Mouse (Mus musculus): ENCODE results near the gene Qrich1. TPM values are rescaled to one million over a fixed set of nuclear protein-coding genes. Genes with fewer than 3 reads are reported as not detected.

Qrich1 gene
- polyA plus RNA-seq, 1 experiment from 2014 or later, result 168 TPM

DNA sequence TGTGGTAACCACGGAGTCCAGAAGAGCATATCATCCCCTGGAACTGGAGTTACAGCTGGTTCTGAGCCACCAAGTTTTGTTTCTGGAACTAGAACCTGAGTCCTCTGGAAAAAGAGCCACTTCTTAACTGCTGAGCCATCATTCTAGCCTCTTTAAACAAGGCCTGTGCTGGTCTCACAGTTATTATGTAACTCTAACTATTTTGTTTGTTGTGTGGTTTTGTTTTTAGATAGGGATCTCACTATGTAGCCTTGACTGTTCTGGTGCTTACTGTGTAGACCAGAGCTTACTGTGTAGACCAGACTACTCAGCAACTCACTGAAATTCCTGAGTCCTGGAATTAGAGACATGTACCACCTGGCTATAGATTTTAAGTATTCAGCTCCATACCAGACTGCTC lies 30.3 kb downstream of the Qrich1 start:
- no peaks in the 10 kb centered on the region for H3K27me3 ChIP-seq (ENCODE audit: insufficient read depth, poor library complexity, severe bottlenecking)
- WGBS, result 96% methylated on average over 1 of the region's 1 CpGs
- H3K4me1 ChIP-seq (replicated peaks), result no peaks in the 10 kb centered on the region
- H3K27ac ChIP-seq, result no peak overlapping the region
- peaks cover 97% of the 10 kb centered on the region for H3K36me3 ChIP-seq
- H3K4me3 ChIP-seq, result no peak overlapping the region
- no peak for DNase-seq (ENCODE audit: low spot score)
- H3K9me3 ChIP-seq, result no peaks in the 10 kb centered on the region

DNA sequence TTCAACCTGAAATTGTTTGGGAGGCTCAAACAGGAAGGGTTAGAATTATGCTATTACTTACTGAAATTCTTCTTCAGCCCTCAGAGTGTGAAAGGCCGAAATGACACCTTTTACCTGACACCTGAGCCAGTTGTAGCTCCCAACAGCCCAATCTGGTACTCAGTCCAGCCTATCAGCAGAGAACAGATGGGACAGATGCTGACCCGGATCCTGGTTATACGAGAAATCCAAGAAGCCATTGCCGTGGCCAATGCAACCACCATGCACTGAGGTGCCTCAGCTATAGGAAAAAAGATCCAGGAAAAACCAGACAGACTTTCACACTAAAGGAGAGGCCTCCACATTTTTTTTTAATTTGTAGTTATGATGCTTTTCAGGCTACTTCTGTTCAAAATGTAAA lies 42.6 kb downstream of the Qrich1 start:
- 91% methylated on average over 4 of the region's 4 CpGs for WGBS
- no peak for DNase-seq (ENCODE audit: low spot score)
- peaks cover 15% of the 10 kb centered on the region for H3K4me1 ChIP-seq (replicated peaks)
- H3K4me3 ChIP-seq, result no peak overlapping the region
- H3K27me3 ChIP-seq (ENCODE audit: insufficient read depth, poor library complexity, severe bottlenecking), result no peaks in the 10 kb centered on the region
- H3K36me3 ChIP-seq, result peaks cover 85% of the 10 kb centered on the region
- H3K9me3 ChIP-seq, result no peaks in the 10 kb centered on the region
- H3K27ac ChIP-seq, result no peak overlapping the region

GRCm38 (mm10) chr9:108560227-108560841 lies 43.7 kb downstream of the Qrich1 start, which contains the start of gene Impdh2:
Gene Impdh2, plus strand, starts transcription at chr9:108560286.
- H3K4me3 ChIP-seq, result peak within 1 kb of the TSS; percentile 64
- no peaks in the 10 kb centered on the region for H3K9me3 ChIP-seq
- peaks cover 15% of the 10 kb centered on the region for H3K4me1 ChIP-seq (replicated peaks)
- DNase-seq (ENCODE audit: low spot score), result peak; percentile 96
- peak within 1 kb of the TSS; percentile 88 for H3K27ac ChIP-seq
- WGBS, result under 1% methylated on average over 53 of the region's 53 CpGs
- no peaks in the 10 kb centered on the region for H3K27me3 ChIP-seq (ENCODE audit: insufficient read depth, poor library complexity, severe bottlenecking)
- H3K36me3 ChIP-seq, result peaks cover 85% of the 10 kb centered on the region

- no peaks in the 10 kb centered on the region for H3K9me3 ChIP-seq
- H3K4me1 ChIP-seq (replicated peaks), result peaks cover 44% of the 10 kb centered on the region
- DNase-seq (ENCODE audit: low spot score), result no peak
- no peak overlapping the region for H3K27ac ChIP-seq
- H3K36me3 ChIP-seq, result peaks cover 60% of the 10 kb centered on the region
- no peak overlapping the region for H3K4me3 ChIP-seq
- 95% methylated on average over 8 of the region's 8 CpGs for WGBS
- no peaks in the 10 kb centered on the region for H3K27me3 ChIP-seq (ENCODE audit: insufficient read depth, poor library complexity, severe bottlenecking)
Observed at GRCm38 (mm10) chr9:108563671-108564070, 47.1 kb downstream of the Qrich1 start.

GRCm38 (mm10) chr9:108564131-108564530 lies 47.5 kb downstream of the Qrich1 start:
- peaks cover 48% of the 10 kb centered on the region for H3K4me1 ChIP-seq (replicated peaks)
- peaks cover 55% of the 10 kb centered on the region for H3K36me3 ChIP-seq

DNA sequence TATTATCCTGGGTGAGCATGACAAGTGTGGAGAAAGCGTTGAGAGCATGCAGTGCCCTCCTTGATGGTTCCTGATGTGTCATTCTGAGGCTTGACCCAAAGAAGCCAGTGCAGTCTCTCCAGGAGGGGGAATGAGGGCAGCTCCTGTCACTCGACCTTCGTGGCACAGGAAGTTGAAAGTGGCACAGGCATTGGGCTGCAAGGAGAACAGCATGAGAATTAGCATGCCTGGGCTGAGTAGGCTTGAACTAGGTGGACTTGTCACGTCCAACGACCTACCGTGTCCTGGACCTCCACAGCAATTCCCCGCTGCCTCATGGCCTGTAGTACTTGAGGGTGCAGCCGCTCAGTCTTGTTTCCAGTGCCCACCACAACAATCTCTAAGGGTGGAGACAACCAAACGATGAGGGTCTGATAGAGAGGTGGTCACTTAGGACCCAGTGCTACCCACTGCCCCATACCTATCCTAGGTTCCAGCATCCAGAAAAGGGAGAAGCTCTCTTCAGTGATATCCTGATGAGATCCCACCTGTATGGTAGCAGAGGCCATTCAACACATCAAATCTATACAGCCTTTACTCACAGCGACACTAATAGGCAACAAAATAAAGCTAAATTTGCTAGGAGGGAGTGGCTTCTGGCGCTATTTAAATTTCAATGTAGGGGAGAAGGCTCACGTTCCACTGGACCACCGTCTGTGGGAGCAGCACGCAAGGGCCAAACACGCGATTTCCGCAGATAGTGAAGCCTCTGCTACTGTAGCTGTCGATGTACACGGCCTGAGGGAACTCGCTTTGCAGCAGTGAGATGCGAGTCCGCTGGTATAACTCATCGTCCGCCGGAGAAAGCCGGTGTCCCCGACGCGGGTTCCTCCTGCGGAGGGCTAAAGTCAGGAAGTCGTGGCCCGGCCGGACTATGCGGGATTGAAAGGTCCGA lies 49.5 kb downstream of the Qrich1 start:
- Histone ChIP-seq H3K27ac (peak overlapping the region; percentile 94), H3K4me3 (peak overlapping the region; percentile 74), H3K36me3 (peaks cover 57% of the 10 kb centered on the region), H3K9me3 (no peaks in the 10 kb centered on the region), H3K4me1 (replicated peaks) (peaks cover 60% of the 10 kb centered on the region), H3K27me3 (ENCODE audit: insufficient read depth, poor library complexity, severe bottlenecking) (no peaks in the 10 kb centered on the region)
- no peak for DNase-seq (ENCODE audit: low spot score)
- 14% methylated on average over 35 of the region's 35 CpGs for WGBS

More at GRCm38 (mm10) chr9:108564131-108564530, 47.5 kb downstream of the Qrich1 start:
- DNase-seq (ENCODE audit: low spot score), result no peak
- H3K27ac ChIP-seq, result no peak overlapping the region
- no peaks in the 10 kb centered on the region for H3K27me3 ChIP-seq (ENCODE audit: insufficient read depth, poor library complexity, severe bottlenecking)
- no peaks in the 10 kb centered on the region for H3K9me3 ChIP-seq
- 88% methylated on average over 7 of the region's 7 CpGs for WGBS
- H3K4me3 ChIP-seq, result 0 out of 2 replicates have a peak overlapping the region, but pooled peaks have one; percentile 9

- Histone ChIP-seq H3K36me3 (peaks cover 57% of the 10 kb centered on the region), H3K27ac (peak within 1 kb of the TSS; percentile 94), H3K4me1 (replicated peaks) (peaks cover 54% of the 10 kb centered on the region), H3K4me3 (peak within 1 kb of the TSS; percentile 74), H3K27me3 (ENCODE audit: insufficient read depth, poor library complexity, severe bottlenecking) (no peaks in the 10 kb centered on the region), H3K9me3 (no peaks in the 10 kb centered on the region)
- peak; percentile 94 for DNase-seq (ENCODE audit: low spot score)
- under 1% methylated on average over 73 of the region's 73 CpGs for WGBS
Observed at GRCm38 (mm10) chr9:108566815-108567776, 50.5 kb downstream of the Qrich1 start, which contains the start of gene Ndufaf3. Gene Ndufaf3, minus strand, starts transcription at chr9:108567434.

DNA sequence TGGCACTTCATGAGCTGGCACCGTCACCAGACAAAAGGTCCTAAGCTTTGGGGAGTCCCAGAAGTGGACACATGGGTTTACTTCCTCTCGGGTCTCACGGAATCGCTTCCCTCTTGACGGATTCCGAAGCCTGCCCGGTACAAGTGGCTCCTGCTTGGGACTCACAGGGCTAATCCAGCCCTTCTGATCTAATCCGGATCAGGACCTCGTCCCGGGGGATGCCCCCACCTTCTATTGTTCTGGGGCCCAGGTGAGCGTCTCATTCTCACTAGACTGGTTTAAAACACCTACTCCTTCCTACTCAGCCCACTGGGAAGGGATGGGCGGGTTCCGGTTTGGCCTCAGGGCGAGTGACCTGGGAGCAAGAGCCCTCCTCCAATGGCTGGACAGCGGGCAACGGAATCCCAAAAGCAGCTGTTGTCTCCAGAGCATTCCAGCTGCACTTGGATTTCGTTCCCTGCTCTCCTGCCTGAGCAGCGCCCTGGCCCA lies 51.4 kb downstream of the Qrich1 start:
- Histone ChIP-seq H3K36me3 (peaks cover 57% of the 10 kb centered on the region), H3K9me3 (no peaks in the 10 kb centered on the region), H3K27me3 (ENCODE audit: insufficient read depth, poor library complexity, severe bottlenecking) (no peaks in the 10 kb centered on the region), H3K4me1 (replicated peaks) (peaks cover 56% of the 10 kb centered on the region), H3K27ac (peak overlapping the region; percentile 94), H3K4me3 (peak overlapping the region; percentile 74)
- DNase-seq (ENCODE audit: low spot score), result no peak
- WGBS, result 8% methylated on average over 18 of the region's 18 CpGs

- DNase-seq (ENCODE audit: low spot score), result no peak
- no peaks in the 10 kb centered on the region for H3K27me3 ChIP-seq (ENCODE audit: insufficient read depth, poor library complexity, severe bottlenecking)
- peaks cover 61% of the 10 kb centered on the region for H3K4me1 ChIP-seq (replicated peaks)
- H3K36me3 ChIP-seq, result peaks cover 57% of the 10 kb centered on the region
- peak overlapping the region; percentile 74 for H3K4me3 ChIP-seq
- 78% methylated on average over 17 of the region's 17 CpGs for WGBS
- H3K27ac ChIP-seq, result peak overlapping the region; percentile 94
- no peaks in the 10 kb centered on the region for H3K9me3 ChIP-seq
Observed at GRCm38 (mm10) chr9:108568511-108568921, 51.9 kb downstream of the Qrich1 start.

- H3K4me1 ChIP-seq (replicated peaks), result peaks cover 72% of the 10 kb centered on the region
- H3K9me3 ChIP-seq, result no peaks in the 10 kb centered on the region
- peak; percentile 94 for DNase-seq (ENCODE audit: low spot score)
- 7% methylated on average over 42 of the region's 42 CpGs for WGBS
- H3K36me3 ChIP-seq, result peaks cover 57% of the 10 kb centered on the region
- H3K27ac ChIP-seq, result peak within 1 kb of the TSS; percentile 94
- H3K27me3 ChIP-seq (ENCODE audit: insufficient read depth, poor library complexity, severe bottlenecking), result no peaks in the 10 kb centered on the region
- H3K4me3 ChIP-seq, result peak within 1 kb of the TSS; percentile 81
Observed at GRCm38 (mm10) chr9:108569381-108570206, 53.0 kb downstream of the Qrich1 start, which contains the start of gene Dalrd3. Gene Dalrd3, plus strand, starts transcription at chr9:108569886.

DNA sequence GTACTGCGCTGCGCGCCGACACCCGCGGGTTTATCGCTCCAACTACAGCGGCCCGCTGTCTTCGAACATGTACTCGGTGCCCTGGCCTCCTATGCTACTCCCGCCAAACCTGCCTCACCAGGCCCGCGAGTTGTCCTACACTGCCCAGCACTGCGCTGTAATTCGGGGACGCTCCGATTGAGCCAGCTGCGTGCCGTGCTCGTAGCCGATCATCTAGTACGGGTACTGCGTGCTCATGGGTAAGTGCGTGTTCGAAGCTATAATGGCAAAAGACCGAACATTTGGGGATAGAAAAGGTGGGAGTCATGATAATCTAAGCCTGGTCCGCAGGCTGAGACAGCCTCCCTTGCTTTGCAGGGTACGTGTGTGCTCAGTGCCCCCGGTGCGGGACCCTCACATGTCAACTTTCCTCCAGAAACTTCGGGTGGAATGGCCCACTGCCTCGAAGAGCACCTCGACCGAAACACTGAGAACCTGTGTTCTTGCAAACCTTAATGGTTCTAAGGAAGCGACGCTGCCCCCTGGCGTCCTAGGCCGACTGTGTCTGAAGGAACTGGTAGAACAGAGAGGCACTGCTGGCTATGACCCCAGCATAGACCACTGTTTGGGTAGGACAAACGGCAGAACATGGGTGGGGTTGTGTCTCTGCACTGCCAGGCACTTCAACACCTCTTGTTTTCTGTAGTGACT lies 53.7 kb downstream of the Qrich1 start:
- peaks cover 79% of the 10 kb centered on the region for H3K4me1 ChIP-seq (replicated peaks)
- WGBS, result 2% methylated on average over 40 of the region's 40 CpGs
- H3K27ac ChIP-seq, result peak overlapping the region; percentile 86
- H3K36me3 ChIP-seq, result peaks cover 57% of the 10 kb centered on the region
- no peaks in the 10 kb centered on the region for H3K27me3 ChIP-seq (ENCODE audit: insufficient read depth, poor library complexity, severe bottlenecking)
- peak overlapping the region; percentile 81 for H3K4me3 ChIP-seq
- H3K9me3 ChIP-seq, result no peaks in the 10 kb centered on the region
- DNase-seq (ENCODE audit: low spot score), result peak; percentile 79
